ENCODE assay signal across 11 mouse cellular contexts in the genomic region with DNA sequence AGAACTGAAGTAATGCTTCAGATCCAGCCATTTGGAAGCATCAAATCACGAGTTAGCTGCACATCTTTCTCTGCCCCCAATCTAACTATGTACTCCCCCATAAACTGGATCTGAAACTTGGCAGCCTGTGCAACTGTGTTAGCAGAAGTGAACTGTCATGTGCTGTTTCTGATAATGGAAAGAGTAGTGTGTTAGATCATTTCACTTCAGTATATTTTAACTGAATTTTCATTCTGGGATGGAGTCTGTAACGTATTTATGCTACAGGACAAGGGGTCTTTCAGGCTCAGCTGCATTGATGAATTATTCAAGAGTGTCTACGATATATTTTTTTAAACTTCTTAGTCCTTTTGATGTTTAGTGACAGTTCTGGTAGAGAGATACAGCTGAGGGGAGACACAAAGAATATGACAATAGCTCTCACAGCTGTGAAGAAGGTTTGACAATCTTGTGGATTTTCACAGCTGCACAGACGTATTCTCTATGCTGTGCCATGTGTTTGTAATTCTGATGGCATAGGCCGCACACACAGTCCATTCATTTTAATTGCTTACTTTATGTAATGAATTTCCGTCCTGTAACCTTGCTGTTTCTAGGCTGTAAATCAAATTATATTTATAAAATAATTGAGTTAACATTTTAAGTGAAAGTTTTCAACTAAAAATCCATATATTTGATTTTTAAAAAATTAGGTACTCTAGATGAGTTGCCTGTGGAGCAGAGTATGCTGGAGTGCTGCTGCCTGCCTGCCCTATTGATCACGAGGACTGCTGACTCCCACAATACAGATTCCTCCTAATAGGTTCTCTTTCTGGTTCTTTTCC. TPM values are rescaled to one million over a fixed set of nuclear protein-coding genes. Genes with fewer than 3 reads are reported as not detected.
A peak's percentile ranks its signal among the peaks of the same experiment; 100 is the strongest.
DNase-seq lines count a peak whose midpoint lies in the region; ATAC-seq and TF ChIP-seq lines count a peak whose summit lies in the region.
"Had no signal": no experiment of that assay in that cellular context is flagged by ENCODE, and none has a peak within 500 bp of the region (broad histone marks: within the 10 kb centered on the region; RNA-seq: fewer than 3 reads in every experiment).

No protein-coding gene starts in this region.

- H3K9ac ChIP-seq in neural tube, embryonic 11.5 days (ENCODE audit: low read length): no peak overlapping the region
- H3K9ac ChIP-seq in neural tube, embryonic 15.5 days (replicated peaks): no peak overlapping the region
- H3K9ac ChIP-seq in forebrain, embryonic 15.5 days (replicated peaks): no peak overlapping the region
- no peak overlapping the region for H3K9ac ChIP-seq in midbrain, embryonic 15.5 days
- H3K9ac ChIP-seq: heart, embryonic 12.5 days had no signal

- DNase-seq in neural tube, embryonic 11.5 days (ENCODE audit: low spot score): no peak
- peak; percentile 34 to 49 for DNase-seq in layer of hippocampus, adult 2 months (ENCODE audit: low spot score in 2 of 2)
- DNase-seq in gastrocnemius, postnatal 36 days: no peak
- DNase-seq in adrenal gland, postnatal 25 days: no peak
- DNase-seq in cerebellum, postnatal 25 days: no peak

- TF ChIP-seq CTCF in layer of hippocampus, adult 2 months (conservative IDR thresholded peaks at IDR 0.05): no peak

- 48% methylated on average over 7 of the region's 7 CpGs for WGBS in neural tube, embryonic 11.5 days
- 29% methylated on average over 7 of the region's 7 CpGs for WGBS in neural tube, embryonic 15.5 days
- 33% methylated on average over 7 of the region's 7 CpGs for WGBS in forebrain, embryonic 15.5 days
- 17% methylated on average over 7 of the region's 7 CpGs for WGBS in midbrain, embryonic 15.5 days

- peak; percentile 52 for ATAC-seq in neural tube, embryonic 11.5 days (ENCODE audit: insufficient read depth, low FRiP score, low TSS enrichment)
- ATAC-seq in neural tube, embryonic 15.5 days (ENCODE audit: low FRiP score): no peak
- ATAC-seq in forebrain, embryonic 15.5 days (replicated peaks): peak; percentile 89
- ATAC-seq in midbrain, embryonic 15.5 days (replicated peaks): peak; percentile 95

- no peaks in the 10 kb centered on the region for H3K36me3 ChIP-seq in neural tube, embryonic 11.5 days (ENCODE audit: control insufficient read depth, insufficient read depth, low read length)
- H3K36me3 ChIP-seq in neural tube, embryonic 15.5 days: no peaks in the 10 kb centered on the region
- H3K36me3 ChIP-seq in forebrain, embryonic 15.5 days: no peaks in the 10 kb centered on the region
- no peaks in the 10 kb centered on the region for H3K36me3 ChIP-seq in midbrain, embryonic 15.5 days (replicated peaks)
- H3K36me3 ChIP-seq: G1E; heart, embryonic 12.5 days had no signal

- no peak overlapping the region for H3K4me2 ChIP-seq in neural tube, embryonic 11.5 days (ENCODE audit: low read depth)
- H3K4me2 ChIP-seq in neural tube, embryonic 15.5 days: no peak overlapping the region
- H3K4me2 ChIP-seq in forebrain, embryonic 15.5 days (replicated peaks): no peak overlapping the region
- no peak overlapping the region for H3K4me2 ChIP-seq in midbrain, embryonic 15.5 days
- H3K4me2 ChIP-seq: heart, embryonic 12.5 days had no signal

- no peaks in the 10 kb centered on the region for H3K27me3 ChIP-seq in neural tube, embryonic 11.5 days (ENCODE audit: control insufficient read depth, insufficient read depth, low read length)
- no peaks in the 10 kb centered on the region for H3K27me3 ChIP-seq in neural tube, embryonic 15.5 days (replicated peaks)
- no peaks in the 10 kb centered on the region for H3K27me3 ChIP-seq in forebrain, embryonic 15.5 days
- H3K27me3 ChIP-seq in midbrain, embryonic 15.5 days (replicated peaks): no peaks in the 10 kb centered on the region
- H3K27me3 ChIP-seq: heart, embryonic 12.5 days had no signal

- H3K9me3 ChIP-seq in neural tube, embryonic 11.5 days (ENCODE audit: control insufficient read depth, low read length): no peaks in the 10 kb centered on the region
- no peaks in the 10 kb centered on the region for H3K9me3 ChIP-seq in neural tube, embryonic 15.5 days (replicated peaks)
- H3K9me3 ChIP-seq in forebrain, embryonic 15.5 days: no peaks in the 10 kb centered on the region
- no peaks in the 10 kb centered on the region for H3K9me3 ChIP-seq in midbrain, embryonic 15.5 days
- H3K9me3 ChIP-seq: G1E; heart, embryonic 12.5 days had no signal

- no peaks in the 10 kb centered on the region for H3K4me1 ChIP-seq in neural tube, embryonic 11.5 days (ENCODE audit: control insufficient read depth, insufficient read depth, low read length)
- no peaks in the 10 kb centered on the region for H3K4me1 ChIP-seq in neural tube, embryonic 15.5 days
- no peaks in the 10 kb centered on the region for H3K4me1 ChIP-seq in forebrain, embryonic 15.5 days
- H3K4me1 ChIP-seq in midbrain, embryonic 15.5 days: 0 out of 2 replicates have a peak, but pooled peaks cover 10% of the 10 kb centered on the region
- H3K4me1 ChIP-seq: heart, embryonic 12.5 days had no signal

- no peak overlapping the region for H3K27ac ChIP-seq in neural tube, embryonic 11.5 days (ENCODE audit: low read depth, low read length)
- no peak overlapping the region for H3K27ac ChIP-seq in neural tube, embryonic 15.5 days (replicated peaks)
- no peak overlapping the region for H3K27ac ChIP-seq in forebrain, embryonic 15.5 days (replicated peaks)
- H3K27ac ChIP-seq in layer of hippocampus, adult 2 months: peak overlapping the region; percentile 7; the same call in 1 of the 2 replicates
- H3K27ac ChIP-seq in midbrain, embryonic 15.5 days: no peak overlapping the region
- H3K27ac ChIP-seq: kidney, postnatal 0 days had no signal

- intact Hi-C loops in gastrocnemius, postnatal 36 days (cut with DNase I): no loop called here

- no peak overlapping the region for H3K4me3 ChIP-seq in neural tube, embryonic 11.5 days (ENCODE audit: low read depth, low read length)
- H3K4me3 ChIP-seq in neural tube, embryonic 15.5 days (replicated peaks): no peak overlapping the region
- no peak overlapping the region for H3K4me3 ChIP-seq in forebrain, embryonic 15.5 days
- H3K4me3 ChIP-seq in layer of hippocampus, adult 2 months: no peak overlapping the region
- no peak overlapping the region for H3K4me3 ChIP-seq in midbrain, embryonic 15.5 days
- H3K4me3 ChIP-seq: heart, embryonic 12.5 days had no signal

RNA-seq across cellular contexts. Expression of a gene that starts 43.6 kb away (rescaled TPM):
- 0.08 and 0.20 TPM in 2 replicates for polyA plus RNA-seq in neural tube, embryonic 11.5 days (2014; fragmentation: Nextera tagmentation; extraction: Ambion mirVana)
- polyA plus RNA-seq in neural tube, embryonic 15.5 days (2015; fragmentation: Nextera tagmentation; extraction: Ambion mirVana): 0.05 and 0.15 TPM in 2 replicates
- not detected in 2 replicates for polyA plus RNA-seq in forebrain, embryonic 15.5 days (2015; fragmentation: Nextera tagmentation; extraction: Ambion mirVana)
- not detected for total RNA-seq in layer of hippocampus, adult 2 months (2021)
- 0.04 TPM in 1 of 2 replicates, not detected in the other for polyA plus RNA-seq in midbrain, embryonic 15.5 days (2015; fragmentation: Nextera tagmentation; extraction: Ambion mirVana)
- total RNA-seq in gastrocnemius, postnatal 36 days (2021): not detected
- total RNA-seq in adrenal gland, postnatal 25 days (2021): not detected in 2 replicates
- polyA plus RNA-seq: G1E had no signal

Comparison
In these comparisons a context has a peak if more than half of its experiments do, and no peak if none do; other contexts are left out.
1. DNase-seq: peak in layer of hippocampus, adult 2 months (2 of 2); none in neural tube, embryonic 11.5 days (single experiment), gastrocnemius, postnatal 36 days (0 of 2), adrenal gland, postnatal 25 days (single experiment) and cerebellum, postnatal 25 days (0 of 2).